Mouse (Mus musculus): ENCODE data around the gene Ntrk1. TPM values are rescaled to one million over a fixed set of nuclear protein-coding genes. Genes with fewer than 3 reads are reported as not detected.

Gene Ntrk1
- polyA plus RNA-seq, 1 experiment from 2014 or later: 2.4 TPM

- no peak overlapping the region for H3K27ac ChIP-seq
- no peaks in the 10 kb centered on the region for H3K9me3 ChIP-seq
- WGBS: 50% methylated on average over 10 of the region's 10 CpGs
These were observed 30.5 kb downstream of the Ntrk1 start for GRCm38 (mm10) chr3:87764506-87764905.

GRCm38 (mm10) chr3:87763683-87764289 is 31.2 kb downstream of the Ntrk1 start:
- H3K4me2 ChIP-seq (replicated peaks): peak overlapping the region; percentile 14; the same call in 1 of the 2 replicates
- WGBS: 26% methylated on average over 15 of the region's 15 CpGs
- 0 out of 2 replicates have a peak, but pooled peaks have one; percentile 27 for ATAC-seq
- no peaks in the 10 kb centered on the region for H3K36me3 ChIP-seq
- peaks cover 42% of the 10 kb centered on the region for H3K27me3 ChIP-seq
- no peaks in the 10 kb centered on the region for H3K9me3 ChIP-seq
- H3K4me3 ChIP-seq (replicated peaks): no peak overlapping the region
- H3K27ac ChIP-seq: no peak overlapping the region
- peaks cover 8% of the 10 kb centered on the region for H3K4me1 ChIP-seq (replicated peaks)
- no peak overlapping the region for H3K9ac ChIP-seq (replicated peaks)

More at GRCm38 (mm10) chr3:87764506-87764905, 30.5 kb downstream of the Ntrk1 start:
- no peak overlapping the region for H3K4me3 ChIP-seq (replicated peaks)
- H3K36me3 ChIP-seq: no peaks in the 10 kb centered on the region
- H3K9ac ChIP-seq (replicated peaks): no peak overlapping the region
- H3K4me1 ChIP-seq (replicated peaks): peaks cover 8% of the 10 kb centered on the region
- H3K27me3 ChIP-seq: peaks cover 50% of the 10 kb centered on the region
- no peak for ATAC-seq
- H3K4me2 ChIP-seq (replicated peaks): peak overlapping the region; percentile 14; the same call in 1 of the 2 replicates

- WGBS: 75% methylated on average over 4 of the region's 4 CpGs
- no peak overlapping the region for H3K27ac ChIP-seq
- peaks cover 8% of the 10 kb centered on the region for H3K4me1 ChIP-seq (replicated peaks)
- H3K4me3 ChIP-seq (replicated peaks): no peak overlapping the region
- no peaks in the 10 kb centered on the region for H3K9me3 ChIP-seq
- no peaks in the 10 kb centered on the region for H3K36me3 ChIP-seq
- H3K27me3 ChIP-seq: peaks cover 37% of the 10 kb centered on the region
- ATAC-seq: no peak
- H3K4me2 ChIP-seq (replicated peaks): no peak overlapping the region
- no peak overlapping the region for H3K9ac ChIP-seq (replicated peaks)
These were observed 31.8 kb downstream of the Ntrk1 start for GRCm38 (mm10) chr3:87763202-87763601.

GRCm38 (mm10) chr3:87761408-87762375 is 33.3 kb downstream of the Ntrk1 start:
- no peak for ATAC-seq
- Histone ChIP-seq H3K9me3 (no peaks in the 10 kb centered on the region), H3K4me1 (replicated peaks) (peaks cover 8% of the 10 kb centered on the region), H3K4me3 (replicated peaks) (no peak overlapping the region), H3K27ac (no peak overlapping the region), H3K4me2 (replicated peaks) (no peak overlapping the region), H3K27me3 (peaks cover 26% of the 10 kb centered on the region), H3K9ac (replicated peaks) (no peak overlapping the region), H3K36me3 (no peaks in the 10 kb centered on the region)
- WGBS: 79% methylated on average over 20 of the region's 20 CpGs

GRCm38 (mm10) chr3:87758641-87759040 is 36.3 kb downstream of the Ntrk1 start:
- ATAC-seq: no peak
- H3K9ac ChIP-seq (replicated peaks): no peak overlapping the region
- H3K9me3 ChIP-seq: no peaks in the 10 kb centered on the region
- H3K4me1 ChIP-seq (replicated peaks): peaks cover 12% of the 10 kb centered on the region
- H3K4me3 ChIP-seq (replicated peaks): no peak overlapping the region
- WGBS: 54% methylated on average over 4 of the region's 5 CpGs
- H3K36me3 ChIP-seq: no peaks in the 10 kb centered on the region
- no peak overlapping the region for H3K4me2 ChIP-seq (replicated peaks)
- peaks cover 28% of the 10 kb centered on the region for H3K27me3 ChIP-seq
- H3K27ac ChIP-seq: no peak overlapping the region

- Histone ChIP-seq H3K27me3 (peaks cover 27% of the 10 kb centered on the region), H3K27ac (no peak overlapping the region), H3K4me1 (replicated peaks) (peaks cover 9% of the 10 kb centered on the region; the same call in 1 of the 2 replicates), H3K4me2 (replicated peaks) (peak overlapping the region; percentile 51), H3K9ac (replicated peaks) (peak overlapping the region; percentile 45; the same call in 1 of the 2 replicates), H3K36me3 (no peaks in the 10 kb centered on the region), H3K4me3 (replicated peaks) (peak overlapping the region; percentile 23), H3K9me3 (no peaks in the 10 kb centered on the region)
- peak; percentile 41 for ATAC-seq
- WGBS: 57% methylated on average over 20 of the region's 20 CpGs
These were observed 38.5 kb downstream of the Ntrk1 start for GRCm38 (mm10) chr3:87756488-87756887.

- Histone ChIP-seq H3K4me3 (replicated peaks) (peak overlapping the region; percentile 23), H3K27ac (no peak overlapping the region), H3K4me1 (replicated peaks) (peaks cover 9% of the 10 kb centered on the region; the same call in 1 of the 2 replicates), H3K4me2 (replicated peaks) (peak overlapping the region; percentile 51), H3K27me3 (peaks cover 27% of the 10 kb centered on the region), H3K36me3 (no peaks in the 10 kb centered on the region), H3K9me3 (no peaks in the 10 kb centered on the region), H3K9ac (replicated peaks) (peak overlapping the region; percentile 45)
- ATAC-seq: peak; percentile 86
- 3% methylated on average over 24 of the region's 24 CpGs for WGBS
These were observed 39.0 kb downstream of the Ntrk1 start for GRCm38 (mm10) chr3:87755964-87756363.

- H3K9me3 ChIP-seq: no peaks in the 10 kb centered on the region
- ATAC-seq: no peak
- H3K9ac ChIP-seq (replicated peaks): no peak overlapping the region
- H3K4me2 ChIP-seq (replicated peaks): no peak overlapping the region
- H3K4me1 ChIP-seq (replicated peaks): peaks cover 9% of the 10 kb centered on the region; the same call in 1 of the 2 replicates
- WGBS: 85% methylated on average over 13 of the region's 13 CpGs
- H3K27ac ChIP-seq: no peak overlapping the region
- peaks cover 27% of the 10 kb centered on the region for H3K27me3 ChIP-seq
- no peaks in the 10 kb centered on the region for H3K36me3 ChIP-seq
- no peak overlapping the region for H3K4me3 ChIP-seq (replicated peaks)
These were observed 41.1 kb downstream of the Ntrk1 start for GRCm38 (mm10) chr3:87753829-87754228.

GRCm38 (mm10) chr3:87752567-87752966 is 42.4 kb downstream of the Ntrk1 start:
- peaks cover 24% of the 10 kb centered on the region for H3K27me3 ChIP-seq
- no peak overlapping the region for H3K27ac ChIP-seq
- no peak overlapping the region for H3K4me3 ChIP-seq (replicated peaks)
- no peak overlapping the region for H3K9ac ChIP-seq (replicated peaks)
- no peak overlapping the region for H3K4me2 ChIP-seq (replicated peaks)
- ATAC-seq: no peak
- H3K36me3 ChIP-seq: no peaks in the 10 kb centered on the region
- no peaks in the 10 kb centered on the region for H3K9me3 ChIP-seq
- peaks cover 12% of the 10 kb centered on the region; the same call in 1 of the 2 replicates for H3K4me1 ChIP-seq (replicated peaks)
- WGBS: 86% methylated on average over 3 of the region's 3 CpGs

GRCm38 (mm10) chr3:87749977-87750376 is 45.0 kb downstream of the Ntrk1 start:
- ATAC-seq: no peak
- Histone ChIP-seq H3K9ac (replicated peaks) (no peak overlapping the region), H3K4me3 (replicated peaks) (no peak overlapping the region), H3K27ac (no peak overlapping the region), H3K27me3 (peaks cover 16% of the 10 kb centered on the region), H3K36me3 (no peaks in the 10 kb centered on the region), H3K4me1 (replicated peaks) (peaks cover 11% of the 10 kb centered on the region), H3K9me3 (no peaks in the 10 kb centered on the region), H3K4me2 (replicated peaks) (no peak overlapping the region)
- 91% methylated on average over 12 of the region's 12 CpGs for WGBS

GRCm38 (mm10) chr3:87749036-87749435 is 45.9 kb downstream of the Ntrk1 start:
- Histone ChIP-seq H3K4me3 (replicated peaks) (no peak overlapping the region), H3K27me3 (peaks cover 7% of the 10 kb centered on the region; the same call in 1 of the 2 replicates), H3K4me2 (replicated peaks) (no peak overlapping the region), H3K4me1 (replicated peaks) (peaks cover 15% of the 10 kb centered on the region), H3K9me3 (no peaks in the 10 kb centered on the region), H3K27ac (no peak overlapping the region), H3K36me3 (no peaks in the 10 kb centered on the region), H3K9ac (replicated peaks) (no peak overlapping the region)
- 27% methylated on average over 5 of the region's 5 CpGs for WGBS
- no peak for ATAC-seq

- Histone ChIP-seq H3K4me2 (replicated peaks) (no peak within 1 kb of the TSS), H3K9ac (replicated peaks) (no peak within 1 kb of the TSS)
These were observed 46.5 kb downstream of the Ntrk1 start, which contains the start of gene Lrrc71 for GRCm38 (mm10) chr3:87748431-87748830. TSS of gene Lrrc71 (minus strand) at chr3:87748625.

More at GRCm38 (mm10) chr3:87748431-87748830, 46.5 kb downstream of the Ntrk1 start, which contains the start of gene Lrrc71:
- no peak within 1 kb of the TSS for H3K4me3 ChIP-seq (replicated peaks)
- peak; percentile 44; the same call in 1 of the 2 replicates for ATAC-seq
- H3K27ac ChIP-seq: no peak within 1 kb of the TSS
- peaks cover under 1% of the 10 kb centered on the region; the same call in 1 of the 2 replicates for H3K27me3 ChIP-seq
- no peaks in the 10 kb centered on the region for H3K36me3 ChIP-seq
- H3K4me1 ChIP-seq (replicated peaks): peaks cover 15% of the 10 kb centered on the region
- 42% methylated on average over 13 of the region's 13 CpGs for WGBS
- no peaks in the 10 kb centered on the region for H3K9me3 ChIP-seq

Data from midbrain, embryonic 13.5 days (tissue).